Mouse (Mus musculus) telencephalon, adult 2 months (tissue): ENCODE measurements at regions not wholly inside any gene's neighbourhood (a gene's known extent, or its start where the extent isn't known, plus 50 kb on each side); places are given as distances from the start of the nearest gene placed in this dataset.

ENCODE experiments used
- DNase-seq: peaks from one replicate; pipeline ENCODE4 v3.0.0-alpha.2; 2011; ENCODE audit warnings: low read depth, low spot score

GRCm38 (mm10) chr2:84265002-84265401 lies 160.2 kb downstream of the Calcrl start:
- DNase-seq, result no peak

DNA sequence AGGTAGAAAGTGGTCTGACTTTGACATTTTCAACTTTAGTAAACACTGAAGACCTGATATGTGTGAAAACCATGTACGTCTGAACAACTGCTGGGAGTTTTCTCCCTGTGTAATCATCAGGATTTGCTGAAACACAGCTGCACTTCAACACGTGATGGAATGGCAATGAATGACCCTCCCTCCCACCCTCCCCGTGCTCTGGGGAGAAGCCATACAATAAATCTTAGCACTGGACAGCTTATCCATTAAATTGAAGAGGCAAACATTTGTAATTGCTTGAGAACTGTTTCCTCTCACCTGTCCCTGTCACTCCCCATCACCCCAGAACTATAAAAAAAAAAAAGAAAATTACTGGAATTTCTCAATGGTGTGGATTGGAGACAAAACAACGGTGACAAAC lies 159.1 kb downstream of the Calcrl start:
- no peak for DNase-seq

GRCm38 (mm10) chr2:84266883-84267554 lies 158.2 kb downstream of the Calcrl start:
- no peak for DNase-seq

- DNase-seq, result no peak
Measured at GRCm38 (mm10) chr2:84274038-84274724, 151.0 kb downstream of the Calcrl start.

- no peak for DNase-seq
Measured at GRCm38 (mm10) chr2:84277181-84277580, 148.0 kb downstream of the Calcrl start.
